Mouse (Mus musculus): ENCODE measurements around the gene Aldh8a1.

Aldh8a1 gene

GRCm38 (mm10) chr10:21416184-21416583 lies 39.1 kb downstream of the Aldh8a1 start:
- DNase-seq (ENCODE audit: low spot score in 2 of 2) = no peak

GRCm38 (mm10) chr10:21419188-21419587 lies 42.1 kb downstream of the Aldh8a1 start:
- no peak for DNase-seq (ENCODE audit: low spot score in 2 of 2)

GRCm38 (mm10) chr10:21420457-21421424 lies 43.6 kb downstream of the Aldh8a1 start:
- DNase-seq (ENCODE audit: low spot score in 2 of 2) = peak in 1 of 2 experiments; percentile 45

- no peak for DNase-seq (ENCODE audit: low spot score in 2 of 2)
Measured at GRCm38 (mm10) chr10:21426515-21426914, 49.4 kb downstream of the Aldh8a1 start.

- no peak for DNase-seq (ENCODE audit: low spot score in 2 of 2)
Measured at GRCm38 (mm10) chr10:21427996-21428395, 50.9 kb downstream of the Aldh8a1 start.

GRCm38 (mm10) chr10:21439268-21439667 lies 62.2 kb downstream of the Aldh8a1 start:
- no peak for DNase-seq (ENCODE audit: low spot score in 2 of 2)

- no peak for DNase-seq (ENCODE audit: low spot score in 2 of 2)
Measured at GRCm38 (mm10) chr10:21441020-21441419, 63.9 kb downstream of the Aldh8a1 start.

- DNase-seq (ENCODE audit: low spot score in 2 of 2) = no peak
Measured at GRCm38 (mm10) chr10:21441690-21442089, 64.6 kb downstream of the Aldh8a1 start.

- DNase-seq (ENCODE audit: low spot score in 2 of 2) = no peak
Measured at GRCm38 (mm10) chr10:21443646-21444324, 66.7 kb downstream of the Aldh8a1 start.

- no peak for DNase-seq (ENCODE audit: low spot score in 2 of 2)
Measured at GRCm38 (mm10) chr10:21444410-21444809, 67.3 kb downstream of the Aldh8a1 start.

Data from cerebellum, postnatal 4 days (tissue).